Mouse (Mus musculus): ENCODE measurements around the gene 2310079G19Rik.

Gene 2310079G19Rik

DNA sequence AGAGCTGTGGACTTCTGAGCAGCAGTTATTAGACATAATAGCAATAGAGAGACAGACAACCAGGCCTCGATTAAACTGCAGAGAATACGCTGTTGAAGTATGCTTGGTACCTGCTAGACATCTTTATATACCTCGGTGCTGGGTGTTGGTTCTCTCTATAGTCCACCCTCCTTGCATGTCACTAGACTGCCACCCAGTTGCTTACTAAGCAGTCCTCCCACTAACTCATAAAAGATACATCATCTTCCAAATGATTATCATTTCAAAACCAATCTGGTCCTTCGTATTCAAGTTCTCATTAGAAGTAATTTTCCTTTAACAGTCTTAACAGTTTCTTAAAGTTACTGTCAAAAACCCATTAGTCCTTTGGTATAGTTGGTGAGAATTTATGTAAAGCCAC lies at the start of gene 2310079G19Rik:
Gene 2310079G19Rik, minus strand, starts transcription at position 101 of the 400 bp plus-strand sequence.
- in situ Hi-C loops (cut with MboI; ENCODE audit: low sequenced_read_pairs): no loop called here

DNA sequence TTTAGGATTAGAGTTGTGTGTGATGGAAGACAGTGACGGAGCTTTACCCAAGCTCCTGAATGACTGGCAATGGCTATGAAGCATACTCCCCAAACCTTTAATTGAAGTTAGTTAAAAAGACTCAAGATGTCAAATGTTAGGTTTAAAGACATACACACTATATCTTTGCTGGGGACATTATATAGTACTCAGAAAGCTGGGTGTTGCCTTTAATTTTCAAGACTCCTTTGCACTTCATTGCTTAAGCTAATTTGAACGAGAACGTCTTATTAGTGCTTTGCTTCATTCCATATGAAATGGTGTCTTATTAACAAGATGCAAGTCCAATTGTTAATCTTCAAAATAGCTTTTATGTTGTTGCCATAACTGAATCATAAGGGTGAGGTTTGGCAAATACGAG lies 44.1 kb upstream of the 2310079G19Rik start, which contains the start of gene Krtap27-1:
Gene Krtap27-1, minus strand, starts transcription at position 101 of the 400 bp plus-strand sequence.
- in situ Hi-C loops (cut with MboI; ENCODE audit: low sequenced_read_pairs): no loop called here

DNA sequence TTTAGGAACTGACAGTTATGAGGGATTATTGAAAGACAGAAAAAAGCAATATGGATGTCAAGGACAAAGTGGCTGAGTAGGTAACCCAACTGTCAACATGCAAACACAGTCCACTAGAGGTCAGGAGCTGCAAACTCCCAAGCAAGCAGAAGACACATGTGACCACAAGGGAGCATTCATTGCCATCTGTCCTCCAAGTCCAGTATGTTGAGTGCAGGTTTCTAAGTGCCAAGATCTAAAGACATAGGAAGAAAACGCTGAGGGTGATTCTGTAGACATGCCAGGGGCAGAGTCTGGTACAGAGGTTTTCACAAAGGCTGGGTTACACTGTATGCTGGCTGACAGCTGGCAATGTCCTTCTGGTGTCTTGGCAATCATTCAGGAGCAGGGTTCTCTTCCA lies 30.0 kb upstream of the 2310079G19Rik start:
- in situ Hi-C loops (cut with MboI; ENCODE audit: low sequenced_read_pairs): no loop called here

DNA sequence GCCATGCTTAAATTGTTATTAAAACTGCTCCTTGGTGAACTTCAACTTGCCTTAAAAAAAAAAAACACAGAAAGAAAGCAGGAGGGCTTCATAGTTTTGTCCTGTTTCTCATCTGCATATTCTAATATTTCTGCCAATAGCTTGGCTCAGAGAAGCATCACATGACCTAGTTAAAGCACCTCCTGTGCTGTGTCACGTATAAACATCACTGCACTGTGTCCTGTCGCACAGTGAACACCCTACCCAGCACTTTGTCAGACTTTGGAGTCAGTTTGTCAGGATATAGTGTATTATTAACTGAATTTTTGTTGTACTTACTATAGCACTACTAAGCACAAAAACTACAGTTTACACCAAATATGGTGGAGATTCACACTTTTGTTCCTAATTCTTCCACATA lies 24.5 kb upstream of the 2310079G19Rik start:
- in situ Hi-C loops (cut with MboI; ENCODE audit: low sequenced_read_pairs): no loop called here

DNA sequence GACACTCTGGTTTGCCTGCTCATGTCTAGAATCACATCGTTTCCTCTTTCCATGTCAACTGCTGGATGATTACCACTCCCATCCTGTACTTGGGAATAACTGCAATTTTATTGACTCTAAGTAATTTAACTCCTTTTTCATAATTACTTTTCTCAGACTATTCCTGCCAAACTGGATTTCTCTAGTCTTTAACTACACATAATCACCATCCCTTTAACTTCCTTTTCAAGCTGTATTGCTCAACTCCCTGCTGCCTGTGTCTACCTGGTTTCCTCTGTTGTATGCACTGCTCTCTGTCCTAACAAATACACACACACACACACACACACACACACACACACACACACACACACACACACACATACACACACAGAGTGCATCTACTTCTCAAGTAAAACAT lies 23.6 kb upstream of the 2310079G19Rik start:
- in situ Hi-C loops (cut with MboI; ENCODE audit: low sequenced_read_pairs): no loop called here

DNA sequence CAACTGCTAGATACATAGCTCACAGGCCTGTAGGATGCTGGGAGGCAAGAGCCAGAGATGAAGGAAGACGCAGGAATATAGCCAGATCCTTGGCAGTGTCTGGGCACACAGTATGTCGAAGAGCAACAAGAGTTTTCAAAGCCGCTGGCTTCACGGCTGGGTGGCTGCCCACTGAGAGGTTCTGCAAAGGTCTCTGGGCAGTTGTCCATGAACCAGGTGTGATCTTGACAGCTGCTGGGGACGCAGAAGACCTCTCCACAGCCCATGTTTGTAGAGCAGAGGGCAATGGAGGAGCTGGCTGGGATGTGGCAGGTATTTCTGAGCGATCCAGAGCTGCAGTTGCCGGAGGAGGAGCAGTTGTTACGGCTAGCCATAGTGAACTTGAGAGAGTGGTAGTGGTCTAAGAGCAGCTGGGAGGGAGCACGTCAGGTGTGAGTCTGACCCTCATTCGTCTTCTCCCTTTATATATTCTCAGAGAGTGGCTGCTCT lies 19.9 kb upstream of the 2310079G19Rik start, which contains the start of gene Krtap26-1:
Gene Krtap26-1, minus strand, starts transcription at position 439 of the 489 bp plus-strand sequence.
- in situ Hi-C loops (cut with MboI; ENCODE audit: low sequenced_read_pairs): no loop called here

DNA sequence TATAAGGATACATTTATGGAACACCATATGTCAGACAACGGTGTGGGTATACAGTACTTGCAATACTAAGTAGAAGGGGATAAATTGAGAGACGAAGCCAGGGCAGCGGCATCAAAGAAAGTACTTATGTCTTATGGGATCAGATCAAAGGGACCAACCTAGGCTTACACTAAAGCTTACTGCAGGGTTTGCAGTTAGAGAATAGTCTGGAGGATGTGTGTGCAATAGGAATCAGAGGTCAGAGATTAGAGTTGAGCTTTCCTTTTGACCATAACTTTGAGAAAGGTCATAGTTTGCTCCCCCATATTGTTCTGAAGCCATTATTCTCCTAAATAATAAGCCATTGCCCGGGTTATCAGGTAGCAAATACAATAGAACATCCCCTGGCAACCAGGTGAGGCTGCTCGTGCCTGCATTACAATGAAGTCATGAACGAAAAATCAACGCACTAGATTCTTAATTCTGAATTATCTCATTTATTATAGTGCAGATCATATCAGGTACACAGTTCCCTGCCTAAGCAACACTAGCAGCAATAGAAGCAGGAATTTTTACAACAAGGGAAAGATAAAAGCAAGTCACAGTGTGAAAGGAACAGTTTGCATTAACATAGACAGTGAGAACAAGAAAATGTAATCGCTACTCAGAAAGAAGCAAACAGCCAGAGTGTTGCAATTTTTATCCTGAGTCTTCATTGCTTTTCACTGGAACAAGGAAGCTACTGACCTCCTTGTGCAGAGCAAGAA lies 19.1 kb upstream of the 2310079G19Rik start:
- in situ Hi-C loops (cut with MboI; ENCODE audit: low sequenced_read_pairs): no loop called here

DNA sequence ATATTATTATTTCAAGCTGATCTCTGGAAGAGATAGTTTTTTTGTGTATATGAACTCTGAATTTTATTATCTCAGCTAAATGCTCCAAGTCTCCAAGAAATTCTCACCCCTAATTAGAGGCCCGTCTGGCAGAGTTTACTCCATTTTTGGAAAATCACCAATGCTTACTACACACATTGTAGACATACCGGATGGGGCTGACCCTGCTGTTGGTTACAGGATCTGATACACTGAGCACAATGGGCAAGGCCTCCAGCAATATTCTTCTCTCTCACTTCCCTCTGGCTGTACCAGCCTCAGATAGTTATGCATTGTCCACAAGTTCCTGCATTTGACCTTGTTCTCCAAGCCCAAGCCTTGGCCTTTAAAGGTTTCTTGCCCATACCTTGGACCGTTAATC lies 12.6 kb upstream of the 2310079G19Rik start:
- in situ Hi-C loops (cut with MboI; ENCODE audit: low sequenced_read_pairs): no loop called here

DNA sequence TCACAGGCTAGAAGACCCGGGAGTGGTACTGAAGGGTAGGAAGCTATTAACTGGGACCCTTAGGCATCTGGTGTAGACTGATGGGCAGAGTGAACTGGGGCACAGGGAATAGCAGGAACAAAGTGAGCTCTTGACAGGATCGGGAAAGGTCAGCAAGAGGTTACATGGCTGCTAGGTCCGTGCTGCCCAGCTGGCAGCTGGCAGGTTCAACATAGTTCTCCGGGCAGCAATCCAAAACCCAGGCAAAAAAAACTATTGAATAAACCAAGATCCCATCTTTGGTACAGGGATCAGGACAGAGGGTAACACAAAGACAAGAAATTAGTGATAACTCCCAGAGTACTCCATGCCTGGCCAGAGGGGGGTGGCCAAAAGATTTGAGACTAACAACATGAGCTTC lies 7.7 kb upstream of the 2310079G19Rik start:
- in situ Hi-C loops (cut with MboI; ENCODE audit: low sequenced_read_pairs): no loop called here

DNA sequence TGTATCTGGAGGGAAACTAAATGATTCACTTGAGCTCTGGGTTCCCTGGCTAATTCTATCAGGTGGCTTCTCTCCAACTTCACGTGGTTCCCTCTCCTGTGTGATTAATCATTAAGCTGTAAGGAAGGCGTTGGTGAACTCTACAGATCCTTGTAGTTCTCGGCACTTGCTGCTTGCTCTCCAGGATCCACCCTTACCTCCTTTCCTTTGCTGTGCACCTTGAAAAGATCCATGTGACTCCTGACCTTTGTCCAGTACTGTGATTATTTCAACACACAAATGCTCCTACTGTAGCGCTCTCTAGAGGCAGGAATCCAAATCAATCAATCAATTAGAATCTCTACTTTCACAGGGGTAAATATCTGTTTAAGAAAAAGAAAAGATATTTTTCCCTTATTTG lies 4.0 kb upstream of the 2310079G19Rik start:
- in situ Hi-C loops (cut with MboI; ENCODE audit: low sequenced_read_pairs): no loop called here

DNA sequence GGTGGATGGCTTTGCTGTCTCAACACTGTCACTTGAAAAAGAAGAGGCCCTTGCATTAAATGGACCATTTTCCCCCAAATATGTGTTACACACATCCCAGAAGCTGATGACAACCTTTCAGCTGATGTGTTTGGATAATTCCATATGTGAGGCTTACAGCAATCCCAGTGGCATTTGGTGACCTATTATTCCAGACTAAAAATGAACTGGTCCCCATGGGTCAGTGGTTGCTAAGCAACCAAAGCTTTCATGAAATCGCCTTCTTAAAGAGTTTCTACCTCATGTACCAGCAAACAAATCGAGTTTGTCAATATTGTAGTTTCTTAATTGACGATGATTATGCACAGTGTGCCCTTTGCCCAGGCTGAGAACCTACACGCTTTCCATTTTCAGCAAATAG lies 14.8 kb downstream of the 2310079G19Rik start:
- in situ Hi-C loops (cut with MboI; ENCODE audit: low sequenced_read_pairs): no loop called here

DNA sequence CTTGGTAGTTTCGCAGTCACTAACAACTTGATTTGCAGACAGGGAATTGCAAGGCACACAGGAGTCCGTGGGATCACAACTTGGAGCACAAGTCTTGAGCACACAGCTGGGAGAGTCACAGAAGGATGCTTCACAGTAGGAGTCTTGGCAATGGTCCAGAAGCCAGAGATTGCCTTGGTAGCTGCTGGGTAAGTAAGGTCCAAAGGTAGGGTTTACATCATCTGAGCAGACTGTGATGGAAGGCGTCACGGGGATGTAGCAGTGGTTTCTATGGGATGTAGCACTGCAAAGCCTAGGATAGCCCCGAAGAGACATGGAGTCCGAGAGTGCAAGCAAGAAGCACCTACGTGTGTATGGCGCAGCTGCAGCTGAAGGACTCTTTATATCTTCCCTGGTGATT lies 15.5 kb downstream of the 2310079G19Rik start, which contains the start of gene Krtap24-1:
Gene Krtap24-1, minus strand, starts transcription at position 358 of the 400 bp plus-strand sequence.
- in situ Hi-C loops (cut with MboI; ENCODE audit: low sequenced_read_pairs): no loop called here

DNA sequence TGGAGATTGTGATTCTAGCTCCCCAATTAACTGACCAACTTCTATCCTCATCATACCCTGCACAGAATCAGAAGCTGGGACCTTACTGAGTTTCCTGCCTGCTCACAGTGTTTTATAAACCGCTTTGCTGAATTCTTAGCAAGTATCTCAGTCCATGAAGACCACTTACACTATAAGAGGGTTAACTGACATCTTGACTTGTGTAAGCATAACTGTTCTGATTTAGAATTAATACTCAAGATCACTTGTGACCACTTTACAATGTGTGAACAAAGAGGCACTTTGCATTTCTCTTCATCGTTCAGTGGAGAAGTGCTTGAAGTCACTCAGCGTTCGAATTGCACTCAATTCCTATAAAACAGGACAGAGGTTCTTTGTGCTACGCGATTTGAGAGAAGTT lies 22.9 kb downstream of the 2310079G19Rik start:
- in situ Hi-C loops (cut with MboI; ENCODE audit: low sequenced_read_pairs): no loop called here

DNA sequence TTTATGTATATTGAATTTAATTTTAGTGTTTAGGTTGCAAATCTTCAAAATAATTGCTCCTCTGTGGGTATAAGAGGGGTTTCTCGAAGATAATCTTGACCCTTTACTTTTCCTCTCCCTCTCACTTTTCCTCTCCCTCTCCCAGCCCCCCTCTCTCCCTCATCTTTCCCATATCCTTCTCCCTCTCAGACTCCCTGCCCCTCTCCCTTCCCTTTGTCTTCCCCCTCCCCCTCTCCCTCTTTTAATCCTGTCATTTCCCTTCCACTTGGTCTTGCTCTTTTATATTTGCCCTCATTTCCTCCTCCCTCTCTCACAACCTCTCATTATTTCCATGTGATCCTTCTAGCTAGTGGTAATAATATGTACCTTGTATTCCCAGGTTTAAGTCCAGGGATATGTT lies 25.0 kb downstream of the 2310079G19Rik start:
- in situ Hi-C loops (cut with MboI; ENCODE audit: low sequenced_read_pairs): no loop called here

DNA sequence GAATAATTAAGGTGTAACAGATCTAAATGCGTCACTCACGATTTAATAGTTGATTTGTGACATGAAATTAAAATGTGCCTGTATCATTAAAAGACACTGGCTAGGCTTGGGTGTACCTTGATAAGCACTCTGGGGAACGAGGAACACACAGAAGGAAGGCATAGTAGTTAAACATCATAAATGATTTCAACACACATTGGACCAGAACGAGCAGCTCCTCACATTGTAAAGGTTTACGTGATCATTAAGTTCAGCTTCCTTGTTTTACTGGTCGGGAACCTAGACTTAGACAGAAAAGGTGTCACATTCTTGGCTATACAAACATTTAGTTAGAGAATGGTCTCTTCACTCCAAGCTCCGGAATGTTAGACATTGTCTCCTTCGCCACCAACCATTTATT lies 27.2 kb downstream of the 2310079G19Rik start:
- in situ Hi-C loops (cut with MboI; ENCODE audit: low sequenced_read_pairs): no loop called here

DNA sequence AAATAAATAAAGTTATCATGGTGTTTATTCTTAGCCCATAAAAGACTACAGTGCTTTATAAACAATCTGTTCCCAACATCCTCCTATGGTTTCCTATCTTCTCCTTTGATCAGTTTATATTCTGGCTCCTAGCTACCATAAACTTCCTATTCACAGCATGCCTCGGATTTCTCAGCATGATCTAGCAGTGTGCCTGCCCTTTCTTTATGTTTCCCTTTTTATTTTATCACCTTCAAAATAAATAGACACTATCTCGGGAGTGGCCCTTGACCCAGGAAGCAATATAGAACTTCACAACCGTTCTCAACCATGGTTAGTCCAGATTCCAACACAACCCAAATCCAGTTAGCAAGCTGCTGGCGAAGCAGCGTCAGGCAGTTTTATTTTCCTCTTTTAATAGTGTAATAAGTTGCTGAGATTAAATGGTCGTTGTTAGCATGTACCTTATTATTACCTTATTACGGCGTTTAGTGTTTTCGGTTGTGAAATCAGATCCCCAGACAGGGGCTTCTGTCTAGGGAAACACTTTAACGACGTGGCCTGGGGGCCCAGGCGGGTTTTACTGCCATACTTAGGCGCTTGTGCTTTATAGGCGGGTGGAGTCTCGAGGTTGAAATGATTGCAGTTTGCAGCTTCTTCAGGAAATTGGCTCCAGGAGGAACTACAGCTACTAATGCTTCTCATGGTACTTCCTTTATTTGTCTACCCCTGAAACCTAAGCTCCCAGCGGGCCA lies 27.8 kb downstream of the 2310079G19Rik start:
- in situ Hi-C loops (cut with MboI; ENCODE audit: low sequenced_read_pairs): no loop called here

DNA sequence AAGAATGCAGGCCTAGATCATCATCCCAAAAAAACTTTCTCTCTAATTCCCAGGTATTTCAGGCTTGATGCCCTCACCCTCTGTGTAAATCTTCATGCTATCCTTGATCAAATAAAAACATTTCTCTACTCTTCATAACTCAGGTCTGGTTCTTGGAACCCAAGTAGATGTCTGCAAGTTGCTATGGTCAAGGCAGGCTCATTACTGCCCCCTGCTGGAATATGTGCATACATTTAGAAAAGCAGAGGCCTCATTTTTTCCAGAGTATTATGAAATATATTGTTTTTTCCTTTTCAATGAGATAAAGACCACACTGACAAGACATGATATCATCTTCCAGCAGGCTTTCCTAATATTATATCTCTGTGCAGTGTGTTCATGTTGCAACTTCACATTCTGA lies 34.7 kb downstream of the 2310079G19Rik start:
- in situ Hi-C loops (cut with MboI; ENCODE audit: low sequenced_read_pairs): no loop called here

DNA sequence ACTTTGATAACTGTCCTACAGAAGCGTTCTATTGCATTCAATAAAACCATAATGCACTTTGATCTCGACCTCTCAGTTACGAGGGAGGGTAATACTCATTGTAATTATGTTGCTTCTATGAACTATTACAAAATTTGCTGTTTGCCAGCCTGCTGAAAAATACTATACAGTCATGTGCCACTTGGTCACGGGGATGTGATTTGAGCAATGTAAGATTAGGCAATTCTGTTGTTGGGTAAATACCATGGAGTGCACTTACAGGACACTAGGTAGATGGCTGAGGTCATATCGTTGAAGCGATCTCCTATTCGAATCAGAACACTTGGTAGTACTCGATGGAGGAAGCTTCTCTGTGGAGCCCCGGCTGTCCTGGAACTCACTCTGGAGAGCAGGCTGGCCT lies 44.1 kb downstream of the 2310079G19Rik start:
- in situ Hi-C loops (cut with MboI; ENCODE audit: low sequenced_read_pairs): no loop called here

All from CH12F3 (cell line).